Mouse (Mus musculus) hindlimb bud, embryonic 11.5 days (tissue): ENCODE data around the gene Olfr1133.
"Not testable (repeated sequence)": the region's sequence is repeated elsewhere in the genome, so short reads cannot be mapped to it uniquely, and the experiment has no call there.

Experiments
- DNase-seq: peaks from one replicate; pipeline ENCODE4 v3.0.0-alpha.2; 2012; ENCODE audit warnings: low read depth, low spot score; ENCODE audit errors: extremely low spot score

Olfr1133 gene

GRCm38 (mm10) chr2:87647274-87647673, at the start of gene Olfr1133:
TSS of gene Olfr1133 (minus strand) at chr2:87647374.
- DNase-seq: no peak

- DNase-seq: no peak
These were observed 46.7 kb upstream of the Olfr1133 start, which contains the start of gene Olfr1136 for GRCm38 (mm10) chr2:87693847-87694246. TSS of gene Olfr1136 (minus strand) at chr2:87693947.

GRCm38 (mm10) chr2:87673564-87673963, 26.4 kb upstream of the Olfr1133 start, which contains the start of gene Olfr1135:
TSS of gene Olfr1135 (minus strand) at chr2:87673664.
- DNase-seq: no peak

- no peak for DNase-seq
These were observed 11.2 kb upstream of the Olfr1133 start, which contains the start of gene Olfr1134 for GRCm38 (mm10) chr2:87658360-87658759. TSS of gene Olfr1134 (minus strand) at chr2:87658460.

DNA sequence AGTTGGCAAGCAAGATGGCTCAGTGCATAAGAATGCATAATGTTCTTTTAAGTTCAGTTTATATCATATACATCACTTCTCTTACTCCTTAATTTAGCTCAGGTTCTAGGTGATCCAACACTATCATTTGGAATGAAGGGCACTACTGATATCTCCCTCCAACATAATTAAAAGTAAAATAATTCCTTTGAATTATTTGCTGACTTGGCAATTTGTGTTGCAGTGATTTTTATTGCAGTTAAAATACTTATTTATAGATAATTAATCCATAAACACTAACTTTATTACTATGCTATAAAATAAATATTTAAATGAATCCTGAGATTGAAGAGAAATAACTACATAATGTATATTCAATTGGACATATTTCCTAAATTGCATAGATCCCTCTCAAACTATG, 4.7 kb downstream of the Olfr1133 start:
- no peak for DNase-seq

GRCm38 (mm10) chr2:87637435-87637834, 9.7 kb downstream of the Olfr1133 start, which contains the start of gene Olfr1132:
TSS of gene Olfr1132 (minus strand) at chr2:87637535.
- DNase-seq: no peak

DNA sequence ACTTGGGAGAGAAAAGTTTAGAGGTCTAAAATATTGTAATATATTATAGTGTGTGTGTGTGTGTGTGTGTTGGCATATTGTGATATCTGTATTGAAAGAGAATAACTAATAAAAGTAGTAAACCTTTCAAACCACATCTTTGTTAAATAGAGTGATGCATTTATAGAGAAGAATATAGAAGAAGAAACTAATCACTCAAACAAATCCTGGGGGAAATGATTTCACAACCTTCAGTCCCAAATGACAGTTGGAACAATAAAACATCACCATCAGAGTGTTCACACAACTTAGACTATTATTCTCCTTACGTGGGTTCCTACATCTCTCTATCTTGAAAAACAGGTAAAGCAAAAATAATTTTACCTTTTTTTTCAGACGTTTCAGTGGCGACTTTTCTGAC, 20.4 kb downstream of the Olfr1133 start, which contains the start of gene Olfr1131:
Olfr1131 (plus strand) TSS at position 301 of the 400 bp plus-strand sequence.
- no peak for DNase-seq

DNA sequence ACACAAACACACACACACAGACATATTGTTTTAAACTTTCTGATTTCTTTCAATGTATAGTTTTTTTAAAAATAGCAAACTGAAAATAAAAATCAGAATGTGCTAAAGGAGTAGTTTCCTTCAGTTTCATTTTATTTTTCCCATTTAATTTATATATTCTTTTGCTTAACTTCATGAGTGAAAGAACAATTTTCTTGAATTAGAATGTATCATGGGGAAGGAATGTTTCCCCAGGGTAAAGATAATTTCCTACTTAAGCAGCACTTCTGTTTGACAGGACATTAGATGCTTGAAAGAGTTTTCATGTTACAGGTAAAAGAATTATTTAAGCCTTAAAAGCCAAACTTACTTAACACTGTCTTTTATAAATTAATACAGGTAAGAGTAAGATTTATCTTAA, 41.3 kb downstream of the Olfr1133 start, which contains the start of gene Olfr1130:
Olfr1130 (plus strand) TSS at position 301 of the 400 bp plus-strand sequence.
- not testable (repeated sequence) for DNase-seq
